Mouse (Mus musculus): Measurements from ENCODE around the gene E430018J23Rik. TPM values are rescaled to one million over a fixed set of nuclear protein-coding genes. Genes with fewer than 3 reads are reported as not detected.
"Not testable (repeated sequence)": the region's sequence is repeated elsewhere in the genome, so short reads cannot be mapped to it uniquely, and the experiment has no call there.

The E430018J23Rik gene
- polyA plus RNA-seq, 1 experiment from 2014 or later: 3.9 TPM

DNA sequence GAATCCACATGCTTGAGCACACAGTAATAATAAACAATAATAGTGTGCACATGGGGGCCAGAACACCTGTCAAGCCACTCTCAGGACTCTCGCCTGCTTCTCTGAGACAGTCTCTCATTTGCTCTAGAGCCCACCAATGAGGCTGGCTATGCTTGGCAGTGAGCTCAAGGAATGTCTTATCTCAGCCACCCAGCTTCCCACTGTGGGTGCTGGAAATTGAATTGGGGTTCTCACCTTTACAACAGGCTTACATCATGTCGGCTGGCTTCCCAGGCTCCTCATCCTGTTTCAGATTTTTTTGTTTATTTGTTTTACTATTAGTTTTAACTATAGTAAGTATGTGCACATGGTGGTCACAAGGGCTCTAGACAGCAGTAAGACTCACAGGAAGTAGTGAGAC is 22.2 kb downstream of the E430018J23Rik start:
- Histone ChIP-seq H3K4me1 (replicated peaks; ENCODE audit: control insufficient read depth, insufficient read depth) (no peaks in the 10 kb centered on the region), H3K4me3 (ENCODE audit: low read depth, low read length) (no peak overlapping the region), H3K4me2 (replicated peaks; ENCODE audit: low read depth) (no peak overlapping the region), H3K27me3 (ENCODE audit: control insufficient read depth, insufficient read depth, low read length) (no peaks in the 10 kb centered on the region), H3K27ac (replicated peaks) (no peak overlapping the region), H3K9ac (ENCODE audit: low read length) (no peak overlapping the region), H3K9me3 (ENCODE audit: control insufficient read depth, low read length) (no peaks in the 10 kb centered on the region), H3K36me3 (ENCODE audit: control insufficient read depth, insufficient read depth, low read length) (no peaks in the 10 kb centered on the region)
- ATAC-seq (ENCODE audit: low FRiP score, low TSS enrichment): no peak
- no peak for TF ChIP-seq CTCF (IDR thresholded peaks at IDR 0.05; ENCODE audit: low read depth)
- WGBS: 81% methylated on average over 2 of the region's 2 CpGs
- DNase-seq (ENCODE audit: low spot score): no peak

DNA sequence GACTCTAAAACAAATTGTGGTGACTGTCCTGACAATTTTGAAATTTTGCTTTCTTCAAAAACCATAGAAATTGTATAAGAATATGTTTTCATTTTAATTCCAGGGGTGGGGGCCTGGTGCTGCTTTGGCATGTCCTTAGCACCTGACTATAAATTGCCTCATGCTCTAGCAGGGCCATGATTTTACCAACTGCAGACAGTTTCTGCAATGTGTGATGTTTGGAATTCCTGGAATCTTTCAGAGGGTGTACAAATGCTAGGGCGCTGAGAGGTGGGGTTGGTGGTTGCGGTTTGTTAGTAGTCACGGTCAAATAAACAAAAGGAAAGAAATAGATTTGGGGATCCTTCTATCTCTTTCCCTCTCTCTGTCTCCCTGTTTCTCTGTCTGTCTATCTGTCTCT is 27.2 kb downstream of the E430018J23Rik start:
- WGBS: 74% methylated on average over 3 of the region's 3 CpGs

DNA sequence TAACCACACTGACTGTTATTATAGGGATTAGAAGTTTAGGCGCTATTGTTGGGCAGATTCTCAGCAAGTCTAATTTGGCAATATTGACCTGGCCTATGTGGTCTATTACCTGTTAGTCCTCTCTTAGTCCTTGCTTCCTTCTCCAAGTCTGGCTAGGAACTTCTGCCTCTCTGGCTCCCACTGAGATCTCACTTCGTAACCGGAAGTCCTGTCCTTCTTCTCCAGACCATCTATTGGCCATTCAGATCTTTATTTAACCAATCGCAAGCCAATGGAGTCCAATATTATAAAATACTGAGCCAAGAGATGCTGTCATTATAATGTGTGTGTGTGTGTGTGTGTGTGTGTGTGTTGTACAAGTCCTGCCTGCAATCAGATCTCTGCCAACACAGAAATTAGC is 29.3 kb downstream of the E430018J23Rik start:
- TF ChIP-seq EP300 (optimal IDR thresholded peaks at IDR 0.05): no peak
- no peak for TF ChIP-seq CTCF (IDR thresholded peaks at IDR 0.05; ENCODE audit: low read depth)
- Histone ChIP-seq H3K4me2 (replicated peaks; ENCODE audit: low read depth) (peak overlapping the region; percentile 62), H3K4me3 (ENCODE audit: low read depth, low read length) (peak overlapping the region; percentile 35), H3K27me3 (ENCODE audit: control insufficient read depth, insufficient read depth, low read length) (no peaks in the 10 kb centered on the region), H3K4me1 (replicated peaks; ENCODE audit: control insufficient read depth, insufficient read depth) (0 out of 2 replicates have a peak, but pooled peaks cover 5% of the 10 kb centered on the region), H3K9ac (ENCODE audit: low read length) (0 out of 2 replicates have a peak overlapping the region, but pooled peaks have one; percentile 61), H3K9me3 (ENCODE audit: control insufficient read depth, low read length) (no peaks in the 10 kb centered on the region), H3K27ac (replicated peaks) (no peak overlapping the region), H3K36me3 (ENCODE audit: control insufficient read depth, insufficient read depth, low read length) (no peaks in the 10 kb centered on the region)
- DNase-seq (ENCODE audit: low spot score): no peak
- ATAC-seq (ENCODE audit: low FRiP score, low TSS enrichment): no peak
- WGBS: 65% methylated on average over 4 of the region's 4 CpGs

More for the DNA sequence above, 27.2 kb downstream of the E430018J23Rik start:
- no peak overlapping the region for H3K4me2 ChIP-seq (replicated peaks; ENCODE audit: low read depth)
- no peak overlapping the region for H3K9ac ChIP-seq (ENCODE audit: low read length)
- ATAC-seq (ENCODE audit: low FRiP score, low TSS enrichment) (no peak), DNase-seq (ENCODE audit: low spot score) (no peak)
- H3K27me3 ChIP-seq (ENCODE audit: control insufficient read depth, insufficient read depth, low read length): no peaks in the 10 kb centered on the region
- no peak for TF ChIP-seq EP300 (optimal IDR thresholded peaks at IDR 0.05)
- no peak for TF ChIP-seq CTCF (IDR thresholded peaks at IDR 0.05; ENCODE audit: low read depth)
- no peaks in the 10 kb centered on the region for H3K9me3 ChIP-seq (ENCODE audit: control insufficient read depth, low read length)
- 0 out of 2 replicates have a peak, but pooled peaks cover 5% of the 10 kb centered on the region for H3K4me1 ChIP-seq (replicated peaks; ENCODE audit: control insufficient read depth, insufficient read depth)
- H3K4me3 ChIP-seq (ENCODE audit: low read depth, low read length): no peak overlapping the region
- no peak overlapping the region for H3K27ac ChIP-seq (replicated peaks)
- no peaks in the 10 kb centered on the region for H3K36me3 ChIP-seq (ENCODE audit: control insufficient read depth, insufficient read depth, low read length)

DNA sequence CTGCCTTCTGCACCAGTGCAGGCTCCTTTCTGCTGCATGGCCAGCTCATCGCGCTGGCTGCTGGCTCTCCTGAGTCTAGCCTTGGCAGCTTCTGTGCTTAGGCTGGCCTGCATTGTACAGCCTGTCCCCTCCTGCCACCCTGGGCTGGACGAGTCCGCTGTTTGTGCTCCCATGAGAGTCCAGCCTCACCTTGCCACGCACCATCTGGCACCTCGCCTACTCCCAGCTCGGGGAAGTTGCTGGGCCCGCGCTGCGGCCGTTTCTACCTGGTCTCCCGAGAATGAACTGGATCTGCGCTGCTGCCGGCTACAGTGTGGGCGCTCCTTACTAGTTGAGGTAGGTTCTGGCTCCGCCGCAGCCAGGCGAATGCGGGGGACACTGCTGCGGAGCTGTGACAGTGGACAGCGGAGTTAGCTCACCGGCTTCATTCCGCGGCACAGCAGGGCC is 29.9 kb downstream of the E430018J23Rik start:
- TF ChIP-seq EP300 (optimal IDR thresholded peaks at IDR 0.05) (no peak), CTCF (IDR thresholded peaks at IDR 0.05; ENCODE audit: low read depth) (no peak)
- peak overlapping the region; percentile 62 for H3K4me2 ChIP-seq (replicated peaks; ENCODE audit: low read depth)
- DNase-seq (ENCODE audit: low spot score) (peak; percentile 70), ATAC-seq (ENCODE audit: low FRiP score, low TSS enrichment) (peak; percentile 46)
- 0 out of 2 replicates have a peak, but pooled peaks cover 5% of the 10 kb centered on the region for H3K4me1 ChIP-seq (replicated peaks; ENCODE audit: control insufficient read depth, insufficient read depth)
- no peaks in the 10 kb centered on the region for H3K9me3 ChIP-seq (ENCODE audit: control insufficient read depth, low read length)
- H3K4me3 ChIP-seq (ENCODE audit: low read depth, low read length): peak overlapping the region; percentile 35
- H3K27me3 ChIP-seq (ENCODE audit: control insufficient read depth, insufficient read depth, low read length): no peaks in the 10 kb centered on the region
- H3K36me3 ChIP-seq (ENCODE audit: control insufficient read depth, insufficient read depth, low read length): no peaks in the 10 kb centered on the region
- peak overlapping the region; percentile 61 for H3K9ac ChIP-seq (ENCODE audit: low read length)
- WGBS: 4% methylated on average over 24 of the region's 24 CpGs
- no peak overlapping the region for H3K27ac ChIP-seq (replicated peaks)

- not testable (repeated sequence) for H3K4me1 ChIP-seq (replicated peaks; ENCODE audit: control insufficient read depth, insufficient read depth); H3K36me3 ChIP-seq (ENCODE audit: control insufficient read depth, insufficient read depth, low read length); ATAC-seq (ENCODE audit: low FRiP score, low TSS enrichment); H3K9ac ChIP-seq (ENCODE audit: low read length); DNase-seq (ENCODE audit: low spot score); H3K9me3 ChIP-seq (ENCODE audit: control insufficient read depth, low read length); H3K27ac ChIP-seq (replicated peaks); H3K27me3 ChIP-seq (ENCODE audit: control insufficient read depth, insufficient read depth, low read length)
- 17% methylated on average over 13 of the region's 13 CpGs for WGBS
- peak overlapping the region; percentile 25 for H3K4me3 ChIP-seq (ENCODE audit: low read depth, low read length)
- peak; percentile 87 for TF ChIP-seq CTCF (IDR thresholded peaks at IDR 0.05; ENCODE audit: low read depth)
- H3K4me2 ChIP-seq (replicated peaks; ENCODE audit: low read depth): peak overlapping the region; percentile 35; the same call in 1 of the 2 replicates
These were observed 31.0 kb downstream of the E430018J23Rik start for GRCm38 (mm10) chr7:127362418-127362817.

DNA sequence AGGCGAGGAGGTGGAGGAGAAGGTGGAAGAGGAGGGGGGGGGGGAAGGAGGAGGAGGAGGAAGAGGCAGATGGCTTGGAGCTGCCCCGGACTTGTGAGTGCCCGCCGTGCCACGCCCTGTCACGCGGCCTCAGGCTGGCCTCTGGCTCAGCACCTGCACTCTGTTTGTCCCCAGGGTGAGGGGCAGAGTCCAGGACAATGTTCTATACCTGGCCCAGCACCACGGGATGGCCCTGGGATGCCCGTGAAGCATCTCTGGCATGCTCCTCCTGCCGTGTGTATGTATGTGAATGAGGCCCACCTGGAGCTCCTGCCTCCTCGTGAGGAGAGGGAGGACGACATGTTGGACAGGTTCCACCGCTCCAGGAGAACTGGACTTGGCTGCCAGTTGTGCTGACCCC is 32.0 kb downstream of the E430018J23Rik start:
- Histone ChIP-seq H3K27me3 (ENCODE audit: control insufficient read depth, insufficient read depth, low read length) (no peaks in the 10 kb centered on the region), H3K27ac (replicated peaks) (no peak overlapping the region), H3K4me1 (replicated peaks; ENCODE audit: control insufficient read depth, insufficient read depth) (0 out of 2 replicates have a peak, but pooled peaks cover 5% of the 10 kb centered on the region), H3K9ac (ENCODE audit: low read length) (no peak overlapping the region), H3K4me2 (replicated peaks; ENCODE audit: low read depth) (no peak overlapping the region), H3K9me3 (ENCODE audit: control insufficient read depth, low read length) (no peaks in the 10 kb centered on the region), H3K4me3 (ENCODE audit: low read depth, low read length) (no peak overlapping the region), H3K36me3 (ENCODE audit: control insufficient read depth, insufficient read depth, low read length) (no peaks in the 10 kb centered on the region)
- WGBS: 34% methylated on average over 13 of the region's 13 CpGs
- peak; percentile 72 for ATAC-seq (ENCODE audit: low FRiP score, low TSS enrichment)
- DNase-seq (ENCODE audit: low spot score): peak; percentile 60
- no peak for TF ChIP-seq EP300 (optimal IDR thresholded peaks at IDR 0.05)
- TF ChIP-seq CTCF (IDR thresholded peaks at IDR 0.05; ENCODE audit: low read depth): no peak
